Mouse (Mus musculus): ENCODE measurements around the gene Gm21915. TPM values are rescaled to one million over a fixed set of nuclear protein-coding genes. Genes with fewer than 3 reads are reported as not detected.

Gm21915 gene
- total RNA-seq, 2 experiments from 2014 or later: not detected

- intact Hi-C loops (cut with DNase I): no loop called here
- DNase-seq (ENCODE audit: low spot score in 2 of 2): no peak
These were observed 19.1 kb upstream of the Gm21915 start for GRCm38 (mm10) chr9:40651239-40651859.

GRCm38 (mm10) chr9:40652757-40653156, 17.7 kb upstream of the Gm21915 start:
- intact Hi-C loops (cut with DNase I): no loop called here
- DNase-seq (ENCODE audit: low spot score in 2 of 2): no peak

DNA sequence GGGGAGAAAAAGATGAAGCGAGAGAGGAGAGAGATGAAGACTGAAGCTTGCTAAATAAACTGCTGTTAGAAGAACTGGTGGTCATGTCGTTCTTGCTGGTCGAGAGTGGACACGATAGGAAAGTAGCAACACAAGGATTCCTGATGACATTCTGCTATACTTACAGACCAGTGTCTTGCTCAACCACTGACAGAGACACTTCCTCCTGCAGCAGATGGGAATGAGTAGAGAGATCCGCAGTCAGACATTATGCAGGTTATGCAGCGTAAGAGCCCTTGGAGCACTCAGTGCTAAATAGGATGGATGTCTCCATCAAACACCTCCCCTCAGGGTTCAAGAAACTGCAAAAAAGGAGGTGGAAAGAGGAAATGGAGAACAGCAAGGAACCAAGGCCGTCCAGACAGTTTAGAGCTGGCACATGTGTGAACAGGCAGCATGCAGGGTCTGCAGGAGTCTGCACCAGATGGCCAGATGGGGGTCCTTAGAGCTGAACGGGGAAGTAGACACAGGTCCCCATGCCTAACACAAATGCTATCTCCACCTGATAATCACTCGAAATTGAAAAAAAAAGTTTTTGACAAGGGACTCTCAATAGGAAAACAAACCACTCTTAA, 4.1 kb upstream of the Gm21915 start:
- intact Hi-C loops (cut with DNase I): no loop called here
- DNase-seq (ENCODE audit: low spot score in 2 of 2): no peak

DNA sequence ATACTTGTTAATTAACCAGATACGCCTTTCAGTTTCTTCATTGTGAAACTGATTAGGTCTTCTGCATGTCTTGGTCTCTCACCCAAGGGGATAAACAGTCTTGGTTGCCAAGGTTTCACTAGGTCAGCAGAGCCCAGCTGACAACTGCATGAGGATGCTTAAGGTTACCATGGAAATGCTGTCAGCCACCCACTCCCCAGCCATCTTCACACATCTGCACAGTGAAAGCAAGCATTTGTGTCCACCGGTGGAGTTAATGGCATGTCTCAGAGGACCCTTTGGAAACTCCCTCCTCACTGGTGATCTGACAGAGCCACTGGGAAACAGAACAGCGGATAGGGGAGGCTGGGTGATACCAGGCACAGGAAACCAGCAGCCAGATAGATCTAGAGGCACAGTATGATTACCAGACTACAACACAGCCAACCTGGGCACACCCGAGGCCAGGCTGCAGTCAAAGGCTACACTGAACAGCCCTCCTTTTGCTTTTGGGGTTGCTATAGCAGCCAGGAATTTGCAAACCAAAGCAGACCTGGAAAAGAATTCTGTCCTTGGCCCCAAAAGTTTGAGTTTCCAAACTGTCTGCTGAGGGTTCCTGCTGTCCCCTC, 1.0 kb downstream of the Gm21915 start:
- peak in 1 of 2 experiments; percentile 28 for DNase-seq (ENCODE audit: low spot score in 2 of 2)
- intact Hi-C loops (cut with DNase I): no loop called here

DNA sequence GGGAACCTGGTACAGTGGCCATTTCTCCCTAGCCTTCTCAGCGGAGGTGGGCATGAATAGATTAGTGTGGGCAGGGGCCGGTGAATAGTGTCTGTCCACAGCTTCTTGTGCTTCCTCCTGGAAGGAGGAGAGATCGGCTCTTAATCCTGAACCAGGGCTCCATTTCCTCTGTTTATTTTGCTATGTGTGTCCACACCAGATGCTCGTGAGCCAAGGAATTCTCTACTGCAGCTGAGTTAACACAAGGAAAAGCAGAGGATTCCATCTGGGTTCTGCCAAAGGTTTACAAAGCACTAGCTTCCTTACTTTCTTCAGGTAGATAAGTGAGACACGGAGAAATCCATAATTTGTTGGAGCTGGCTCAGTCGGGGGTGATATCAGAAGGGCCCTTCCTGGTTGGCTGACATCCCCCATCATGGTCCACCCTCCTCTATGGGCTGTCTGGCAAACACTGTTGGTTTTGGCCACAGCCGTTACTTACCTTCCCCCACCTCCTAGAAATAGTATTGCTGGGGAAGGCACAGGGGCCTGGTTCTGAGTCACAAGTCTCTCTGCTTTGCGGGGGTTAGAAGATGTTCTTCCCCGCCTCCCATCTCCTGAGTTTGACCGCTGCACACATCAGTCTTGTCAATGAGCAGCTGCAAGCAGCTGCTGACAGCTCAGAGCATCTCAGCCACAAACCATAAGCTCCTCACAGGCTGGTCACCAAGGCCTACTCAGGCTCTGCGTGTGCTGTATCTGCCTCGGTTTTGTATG, 5.0 kb downstream of the Gm21915 start:
- intact Hi-C loops (cut with DNase I): no loop called here
- DNase-seq (ENCODE audit: low spot score in 2 of 2): no peak

- intact Hi-C loops (cut with DNase I): no loop called here
These were observed 8.2 kb downstream of the Gm21915 start for GRCm38 (mm10) chr9:40678653-40679052.

GRCm38 (mm10) chr9:40685801-40686420, 15.5 kb downstream of the Gm21915 start, which contains the start of gene Clmp:
Gene Clmp (plus strand): TSS chr9:40685962.
- no peak for DNase-seq (ENCODE audit: low spot score in 2 of 2)
- intact Hi-C loops (cut with DNase I): loop anchor here (5.0 kb wide), 3 partner anchors 49 to 66 kb away; no protein-coding TSS in a partner anchor

More at GRCm38 (mm10) chr9:40678653-40679052, 8.2 kb downstream of the Gm21915 start:
- no peak for DNase-seq (ENCODE audit: low spot score in 2 of 2)

DNA sequence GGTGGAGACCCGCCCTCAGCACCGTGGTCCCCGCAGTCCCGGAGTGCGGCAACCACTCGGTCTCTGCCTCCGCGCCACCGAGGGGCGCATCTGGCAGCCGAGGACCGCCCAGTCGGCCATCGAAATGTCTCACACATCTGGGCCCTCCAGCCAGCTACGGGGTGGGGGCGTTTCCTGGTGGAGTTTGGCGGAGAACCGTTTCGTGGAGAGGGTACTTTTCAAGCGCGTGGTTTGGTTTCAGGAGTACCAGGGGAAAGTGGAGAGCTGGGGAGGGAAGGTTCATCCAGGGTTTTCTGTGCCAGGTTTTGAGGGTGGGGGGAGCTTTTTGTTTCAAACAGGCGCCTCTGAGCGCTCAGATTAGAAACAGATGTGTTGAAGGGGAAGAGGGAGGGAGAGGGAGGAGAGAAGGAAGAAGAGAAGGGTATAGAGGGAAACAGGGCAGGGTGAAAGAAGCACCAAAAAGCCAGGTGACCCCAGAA, 16.0 kb downstream of the Gm21915 start:
- peak; percentile 22 to 37 for DNase-seq (ENCODE audit: low spot score in 2 of 2)
- intact Hi-C loops (cut with DNase I): loop anchor here (5.0 kb wide), 3 partner anchors 49 to 66 kb away; no protein-coding TSS in a partner anchor

- intact Hi-C loops (cut with DNase I): loop anchor here (5.0 kb wide), 3 partner anchors 50 to 65 kb away; no protein-coding TSS in a partner anchor
- DNase-seq (ENCODE audit: low spot score in 2 of 2): no peak
These were observed 16.6 kb downstream of the Gm21915 start for GRCm38 (mm10) chr9:40687053-40687452.

GRCm38 (mm10) chr9:40687553-40687952, 17.1 kb downstream of the Gm21915 start:
- intact Hi-C loops (cut with DNase I): loop anchor here (5.0 kb wide), 3 partner anchors 50 to 65 kb away; no protein-coding TSS in a partner anchor
- peak in 1 of 2 experiments; percentile 30 for DNase-seq (ENCODE audit: low spot score in 2 of 2)

- intact Hi-C loops (cut with DNase I): no loop called here
- no peak for DNase-seq (ENCODE audit: low spot score in 2 of 2)
These were observed 20.1 kb downstream of the Gm21915 start for GRCm38 (mm10) chr9:40690511-40690910.

DNA sequence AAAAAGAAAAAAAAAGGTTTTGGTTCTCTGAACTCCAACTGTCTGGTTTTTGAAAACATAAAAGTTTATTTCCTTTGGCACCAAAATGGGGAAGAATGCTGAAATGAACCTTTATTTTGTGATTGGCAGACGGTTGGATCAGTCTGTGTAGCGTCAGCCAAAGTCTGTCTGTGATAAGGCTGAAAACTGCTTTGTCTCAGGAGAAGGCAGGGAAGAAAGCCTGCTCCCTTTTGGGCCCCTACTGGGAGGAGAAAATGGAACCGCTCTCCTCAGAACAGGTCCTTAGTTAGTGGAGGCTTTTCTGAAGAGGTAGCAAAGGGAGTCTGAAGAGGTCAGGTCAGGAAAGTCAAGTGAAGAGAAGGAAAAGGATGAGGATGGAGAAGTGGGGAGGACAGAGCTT, 22.6 kb downstream of the Gm21915 start:
- DNase-seq (ENCODE audit: low spot score in 2 of 2): no peak
- intact Hi-C loops (cut with DNase I): no loop called here

DNA sequence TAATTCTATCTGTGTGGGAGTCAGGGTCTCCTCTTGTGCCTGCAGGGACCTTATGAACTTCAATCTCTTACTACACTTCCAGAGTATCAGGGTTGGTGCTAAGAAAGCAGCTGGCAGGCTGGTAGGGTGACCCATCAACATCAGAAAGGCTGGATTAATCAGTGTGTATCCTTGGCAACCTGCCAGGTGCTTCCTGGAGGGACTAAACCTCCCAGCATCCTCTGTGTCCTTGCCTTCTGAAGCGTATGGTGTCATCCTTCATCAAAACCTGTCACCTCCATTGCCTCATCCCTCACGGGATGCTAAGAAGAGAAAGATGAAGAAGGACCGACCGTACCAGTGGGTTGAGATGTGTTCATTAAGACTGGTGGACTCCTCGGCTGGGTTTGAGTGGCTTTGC, 23.4 kb downstream of the Gm21915 start:
- intact Hi-C loops (cut with DNase I): no loop called here
- DNase-seq (ENCODE audit: low spot score in 2 of 2): no peak

DNA sequence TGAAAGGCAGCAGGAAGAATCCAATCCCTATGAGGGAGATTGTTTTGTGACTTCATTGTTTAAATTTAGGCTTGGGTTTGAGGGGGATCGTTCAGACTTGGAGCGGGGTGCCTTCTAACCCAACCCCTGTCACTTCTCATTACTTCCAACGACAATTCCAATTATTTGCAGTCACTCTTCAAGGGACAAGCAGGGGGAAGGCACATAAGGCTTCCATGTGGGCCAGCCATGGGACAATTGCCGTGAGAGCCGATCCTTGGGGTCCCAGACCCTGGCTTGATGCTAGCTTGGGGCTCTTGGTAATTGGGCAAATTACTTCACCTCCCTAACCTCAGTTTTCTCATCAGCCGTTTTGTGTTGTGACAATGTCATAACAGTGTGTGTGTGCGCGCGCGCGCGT, 23.9 kb downstream of the Gm21915 start:
- no peak for DNase-seq (ENCODE audit: low spot score in 2 of 2)
- intact Hi-C loops (cut with DNase I): no loop called here

GRCm38 (mm10) chr9:40696086-40696485, 25.7 kb downstream of the Gm21915 start:
- intact Hi-C loops (cut with DNase I): no loop called here
- no peak for DNase-seq (ENCODE audit: low spot score in 2 of 2)

GRCm38 (mm10) chr9:40699194-40699593, 28.8 kb downstream of the Gm21915 start:
- DNase-seq (ENCODE audit: low spot score in 2 of 2): no peak
- intact Hi-C loops (cut with DNase I): no loop called here

GRCm38 (mm10) chr9:40700253-40700652, 29.8 kb downstream of the Gm21915 start:
- intact Hi-C loops (cut with DNase I): no loop called here
- DNase-seq (ENCODE audit: low spot score in 2 of 2): no peak

GRCm38 (mm10) chr9:40704364-40705276, 34.2 kb downstream of the Gm21915 start:
- DNase-seq (ENCODE audit: low spot score in 2 of 2): no peak
- intact Hi-C loops (cut with DNase I): no loop called here

Data from left cerebral cortex, postnatal 14 days (tissue).